Mouse (Mus musculus) adrenal gland, adult (tissue): ENCODE results near the gene Lpcat4.

Experiments
- DNase-seq, 2 experiments: peaks; one replicate each; pipeline ENCODE4 v3.0.0; 2022 to 2023; ENCODE audit warnings: low spot score in 1 of 2; ENCODE audit not compliant: inconsistent age in 2 of 2

Lpcat4 gene

DNA sequence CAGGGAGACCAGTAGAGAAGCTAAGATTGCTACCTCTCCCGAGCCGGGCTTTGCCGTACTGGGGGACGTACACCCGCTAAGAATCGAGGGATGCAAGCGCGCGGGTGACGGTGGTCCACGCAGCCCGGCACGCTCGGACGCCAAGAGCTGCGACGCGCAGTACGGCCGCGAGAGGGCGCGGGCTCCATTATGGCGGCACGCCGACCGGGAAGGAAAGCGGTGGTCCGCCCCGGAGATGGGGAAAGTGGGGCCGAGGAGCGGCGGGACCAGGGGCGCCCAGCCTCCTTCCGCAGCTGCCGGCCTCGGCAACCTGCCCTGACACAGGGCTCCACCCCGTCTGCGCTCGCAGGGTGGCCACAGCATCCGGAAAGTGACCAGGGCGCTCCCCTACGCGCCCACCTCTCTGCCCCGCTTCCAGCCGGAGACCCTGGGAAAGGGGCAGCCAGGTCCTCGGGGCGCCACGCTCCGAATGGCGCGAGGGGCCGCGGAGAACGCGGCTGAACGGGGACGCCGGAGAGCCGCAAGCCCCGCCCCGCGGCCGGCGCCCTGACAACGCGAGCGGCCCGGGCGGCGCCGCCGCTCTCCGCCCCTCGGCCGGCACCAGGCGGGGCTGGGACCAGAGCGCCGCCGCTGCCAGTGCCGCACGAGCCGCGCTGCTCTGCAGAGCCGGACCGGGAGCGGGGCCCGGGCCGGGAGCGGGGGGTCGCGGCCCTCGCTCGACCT lies at the start of gene Lpcat4:
Lpcat4 (plus strand) TSS at position 257 of the 723 bp plus-strand sequence.
- DNase-seq = peak; percentile 85 to 93

DNA sequence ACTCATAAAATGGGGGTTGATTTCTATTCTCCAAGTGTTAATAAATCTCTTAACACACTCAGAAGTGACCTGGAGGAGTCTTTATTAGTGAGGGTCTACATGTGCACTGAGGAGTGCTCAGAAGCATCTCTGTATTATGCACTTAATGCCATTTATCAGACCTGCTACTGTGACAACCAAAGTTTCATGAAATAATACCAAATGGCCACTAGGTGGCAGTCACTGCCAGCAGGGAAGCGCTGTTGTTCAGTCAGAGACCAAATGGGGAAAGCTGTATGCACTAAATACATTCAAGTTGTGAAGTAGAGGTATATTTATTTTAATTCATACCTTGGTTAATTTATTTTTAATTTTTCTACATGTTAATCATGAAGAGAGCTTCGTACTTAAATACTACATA lies 42.4 kb upstream of the Lpcat4 start:
- peak; percentile 18 to 72 for DNase-seq

DNA sequence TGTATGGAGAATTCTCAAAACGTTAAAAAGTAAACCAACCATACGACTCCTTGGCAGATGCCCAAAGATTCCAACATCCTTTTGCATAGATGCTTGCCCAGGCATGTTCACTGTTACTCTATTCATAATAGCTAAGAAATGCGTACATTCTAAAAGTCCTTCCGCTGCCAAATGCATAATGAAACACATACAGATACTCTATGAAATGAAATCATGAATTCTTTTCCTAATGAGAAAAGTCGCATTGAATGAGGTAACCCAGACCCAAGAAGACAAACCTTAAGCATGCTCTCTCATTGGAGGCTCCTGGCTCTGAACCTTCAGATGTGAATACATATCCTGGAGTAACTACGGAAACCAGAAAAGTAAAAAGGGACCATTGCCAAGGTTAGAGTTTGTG lies 36.2 kb upstream of the Lpcat4 start:
- no peak for DNase-seq

DNA sequence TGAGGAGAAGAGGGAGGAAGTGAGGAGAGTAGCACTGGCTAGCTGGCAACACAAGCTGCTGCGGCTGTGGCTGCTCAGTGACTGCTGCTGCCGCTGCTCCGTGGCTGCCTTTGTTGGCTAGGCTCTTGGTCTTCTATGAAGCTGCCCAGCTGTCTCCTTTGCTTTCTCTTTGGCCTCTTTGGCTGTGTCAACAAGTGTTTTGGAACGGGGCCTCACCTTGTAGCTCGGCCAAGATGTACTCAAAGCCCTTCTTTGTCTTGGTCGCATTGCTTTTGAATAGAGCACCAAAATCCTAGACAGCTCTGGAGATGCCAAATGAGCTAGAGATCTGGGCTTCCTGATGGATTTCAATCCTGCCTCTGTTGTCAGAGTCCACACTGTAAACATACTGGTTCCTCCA lies 29.1 kb upstream of the Lpcat4 start:
- DNase-seq = no peak

DNA sequence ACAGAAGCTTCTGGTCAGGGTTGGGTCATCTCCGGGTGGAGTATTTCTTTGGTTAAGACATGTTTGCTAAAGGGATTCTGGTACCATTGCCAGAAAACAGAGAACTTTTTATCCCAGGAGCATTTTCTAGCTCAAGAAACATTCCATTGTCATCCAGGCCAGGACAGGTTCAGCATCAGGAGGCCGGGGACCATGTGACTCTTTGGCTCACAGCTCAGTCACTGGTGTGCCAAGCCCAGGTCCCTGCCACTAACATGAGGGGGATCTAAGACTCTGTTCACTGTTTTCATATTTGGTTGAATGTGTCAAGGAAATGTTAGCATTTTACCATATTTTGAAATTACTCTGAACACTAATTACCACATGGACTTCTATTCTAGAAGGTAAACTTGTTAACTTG lies 28.6 kb upstream of the Lpcat4 start:
- no peak for DNase-seq

DNA sequence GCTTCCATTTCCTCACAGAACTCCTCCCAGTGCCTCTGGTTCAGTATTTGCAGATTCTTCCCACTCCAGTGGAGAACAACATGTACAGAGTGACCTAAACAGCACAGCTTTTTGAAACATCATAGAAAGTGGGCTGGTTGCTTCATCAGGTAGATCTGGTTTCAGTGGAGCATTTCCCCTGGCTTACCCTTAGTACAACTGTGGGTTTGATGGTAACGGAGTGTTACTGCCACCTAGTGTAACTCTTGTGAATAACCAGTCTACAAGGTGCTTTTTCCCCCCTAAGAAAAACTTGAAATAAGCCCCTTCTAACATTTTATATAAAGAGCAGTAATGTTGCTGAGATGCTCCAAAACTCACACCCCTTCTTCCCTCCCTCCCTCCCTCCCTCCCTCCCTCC lies 23.3 kb upstream of the Lpcat4 start:
- peak in 1 of 2 experiments; percentile 63 for DNase-seq

DNA sequence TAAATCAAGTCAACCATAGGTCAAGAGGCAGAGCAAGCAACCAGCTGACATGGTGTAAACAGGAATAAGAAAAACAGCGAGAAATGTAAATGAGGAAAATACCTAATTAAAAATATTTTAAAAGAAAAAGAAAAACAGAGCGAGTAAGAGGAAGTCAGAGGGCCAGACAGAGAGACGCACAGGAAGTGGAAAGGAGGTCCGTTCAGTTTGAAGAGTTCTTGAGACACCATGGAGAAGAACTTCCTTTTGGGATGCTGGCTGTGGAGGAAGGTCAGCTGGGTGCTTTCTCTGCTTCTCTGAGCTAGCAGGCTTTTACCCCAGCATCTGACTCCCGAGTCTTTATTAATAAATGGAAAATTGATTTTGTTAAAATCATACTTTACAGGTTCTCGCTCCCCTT lies 21.7 kb upstream of the Lpcat4 start:
- no peak for DNase-seq

DNA sequence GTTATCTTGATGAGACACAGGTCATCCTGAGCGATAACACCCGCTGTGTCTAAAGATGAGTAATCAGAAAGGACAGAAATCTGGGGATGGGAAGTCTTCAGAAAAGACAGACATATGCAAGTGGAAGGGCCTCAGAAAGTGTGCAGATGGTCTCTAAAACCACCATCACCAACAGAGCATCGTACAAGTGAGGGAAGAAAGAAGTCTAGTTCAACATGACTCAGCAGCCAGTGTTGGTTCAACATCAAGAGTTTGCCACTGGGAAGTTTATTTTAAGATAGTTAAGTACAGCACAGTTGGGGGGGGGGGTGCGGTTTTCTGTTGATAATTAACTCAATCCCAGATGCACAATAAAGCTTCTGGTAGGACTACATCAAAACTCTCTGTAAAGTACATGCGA lies 18.4 kb upstream of the Lpcat4 start:
- no peak for DNase-seq

DNA sequence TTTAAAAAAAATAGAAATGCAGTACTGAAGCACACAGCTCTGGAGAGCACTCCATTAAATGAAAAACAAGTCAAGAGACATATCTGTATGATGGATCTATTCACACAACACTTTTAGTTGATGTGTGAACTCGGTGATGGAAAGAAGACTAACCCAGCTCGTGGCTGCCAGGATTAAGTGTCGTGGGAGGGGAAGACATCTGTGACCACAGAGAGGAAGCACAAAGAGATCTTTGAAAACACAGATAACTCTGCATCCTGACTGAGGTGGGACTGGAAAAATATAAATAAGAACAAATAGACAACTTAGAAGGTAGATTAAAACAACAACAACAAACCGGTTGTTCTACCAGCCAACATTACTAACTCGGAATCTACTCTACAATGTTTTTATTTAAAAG lies 16.7 kb upstream of the Lpcat4 start:
- no peak for DNase-seq

DNA sequence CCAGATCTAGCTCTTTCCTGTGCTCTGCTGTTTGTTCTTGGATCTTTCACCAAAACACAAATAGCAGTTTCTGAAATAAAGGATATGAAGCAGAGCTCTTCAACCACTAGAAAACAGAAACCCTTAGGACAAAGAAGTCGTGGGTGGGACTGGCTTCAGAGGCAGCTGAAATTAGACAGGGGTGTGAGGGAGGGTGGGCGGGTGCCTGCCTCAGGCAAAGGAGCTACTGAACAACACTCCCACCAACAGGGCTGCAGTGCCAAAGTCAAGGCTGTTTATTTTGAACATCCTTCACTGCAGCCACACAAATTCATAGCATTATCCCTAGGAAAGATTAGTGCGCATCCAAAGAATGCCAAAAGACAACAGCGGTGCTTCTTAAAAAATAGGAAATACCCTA lies 14.9 kb upstream of the Lpcat4 start:
- DNase-seq = no peak

DNA sequence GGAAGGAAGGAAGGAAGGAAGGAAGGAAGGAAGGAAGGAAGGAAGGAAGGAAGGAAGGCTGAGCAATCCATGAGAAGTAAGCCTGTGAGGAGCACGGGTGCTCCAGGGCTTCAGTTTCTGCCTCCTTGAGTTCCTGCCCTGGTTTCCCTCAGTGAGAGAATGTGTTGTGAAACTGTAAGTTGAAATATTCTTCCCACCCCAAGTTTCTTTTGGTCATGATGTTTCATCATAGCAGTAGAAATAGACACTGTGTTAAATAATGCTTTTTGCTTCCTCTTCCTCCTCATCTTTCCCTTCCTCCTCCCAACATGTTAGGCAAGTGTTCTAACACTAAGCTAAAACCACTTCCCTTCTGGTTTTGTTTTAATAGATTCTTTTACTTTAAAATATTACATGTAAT lies 6.6 kb upstream of the Lpcat4 start:
- no peak for DNase-seq

DNA sequence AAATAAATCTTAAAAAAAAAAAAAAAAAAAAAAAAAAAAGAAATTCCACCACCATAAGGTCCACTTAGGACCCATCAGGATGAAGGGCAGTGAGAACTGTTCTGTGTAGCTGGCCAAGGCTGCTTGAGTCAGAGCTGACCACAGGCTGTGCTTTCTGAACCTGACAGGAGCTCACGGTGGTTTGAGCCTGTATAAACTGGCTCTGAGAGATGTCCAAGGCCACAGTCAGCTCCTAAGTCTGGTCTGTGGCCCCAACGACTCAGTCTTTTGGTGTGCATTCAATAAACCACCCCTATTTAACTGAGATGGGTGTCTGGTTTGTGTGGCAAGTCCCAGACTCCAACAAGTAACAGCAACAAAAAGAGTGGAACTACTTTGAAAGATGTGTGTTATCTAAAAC lies 2.6 kb upstream of the Lpcat4 start:
- DNase-seq = peak; percentile 50 to 51

DNA sequence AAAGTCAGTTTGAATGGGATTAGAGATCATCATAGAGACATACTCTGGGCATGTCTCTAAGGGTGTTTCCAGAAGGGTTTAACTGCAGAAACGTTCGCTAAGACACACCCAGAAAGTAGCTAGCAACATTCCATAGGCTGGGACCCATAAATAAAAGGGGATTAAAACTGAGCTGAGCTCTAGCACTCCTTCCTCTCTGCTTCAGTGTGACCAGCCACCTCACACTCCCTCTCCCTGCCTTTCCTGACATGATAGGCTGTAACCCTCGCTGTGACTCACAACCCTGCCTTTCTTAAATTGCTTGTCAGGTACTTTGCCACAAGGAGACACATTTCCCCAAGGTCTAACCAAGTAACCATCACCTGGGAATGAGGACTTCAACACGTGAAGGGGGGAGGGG lies 1.3 kb upstream of the Lpcat4 start:
- DNase-seq = peak in 1 of 2 experiments; percentile 46

DNA sequence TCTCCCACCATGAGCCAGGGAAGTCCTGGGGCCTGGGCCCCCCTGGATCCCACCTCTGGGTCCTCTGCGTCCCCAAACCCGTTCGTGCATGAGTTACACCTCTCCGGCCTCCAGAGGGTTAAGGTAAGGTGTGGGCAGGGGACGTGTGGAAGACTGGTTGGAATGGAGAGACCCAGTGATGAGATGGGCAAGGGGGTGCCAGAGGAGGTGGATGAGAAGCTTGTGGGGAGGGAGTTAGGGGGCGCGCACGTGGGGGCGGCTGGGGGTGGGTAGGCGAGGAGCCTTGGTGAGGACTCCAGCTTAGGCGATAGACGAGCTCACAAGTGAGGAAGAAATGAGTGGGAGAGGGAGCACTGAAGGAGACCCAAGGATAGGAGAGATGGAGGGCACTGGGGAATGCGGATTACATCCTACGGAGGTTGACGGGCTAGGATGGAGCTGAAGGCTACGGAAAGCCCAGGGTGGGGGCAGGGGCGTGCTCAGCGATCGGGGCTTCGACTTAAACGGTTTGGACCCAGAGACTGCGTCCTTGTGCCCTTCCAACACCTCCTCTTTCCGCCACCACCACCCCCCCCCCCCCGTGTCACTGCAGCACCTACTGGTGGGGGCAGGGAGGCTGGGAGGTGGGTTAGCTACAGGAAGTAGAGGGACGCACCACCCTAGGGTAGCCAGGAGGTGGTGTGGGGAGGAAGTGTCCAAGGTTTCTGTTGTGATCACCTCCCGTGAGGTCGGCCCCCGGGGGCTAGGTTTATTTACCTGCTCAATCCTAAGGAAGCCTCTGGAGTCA lies 860 bp downstream of the Lpcat4 start:
- DNase-seq = peak in 1 of 2 experiments; percentile 45

DNA sequence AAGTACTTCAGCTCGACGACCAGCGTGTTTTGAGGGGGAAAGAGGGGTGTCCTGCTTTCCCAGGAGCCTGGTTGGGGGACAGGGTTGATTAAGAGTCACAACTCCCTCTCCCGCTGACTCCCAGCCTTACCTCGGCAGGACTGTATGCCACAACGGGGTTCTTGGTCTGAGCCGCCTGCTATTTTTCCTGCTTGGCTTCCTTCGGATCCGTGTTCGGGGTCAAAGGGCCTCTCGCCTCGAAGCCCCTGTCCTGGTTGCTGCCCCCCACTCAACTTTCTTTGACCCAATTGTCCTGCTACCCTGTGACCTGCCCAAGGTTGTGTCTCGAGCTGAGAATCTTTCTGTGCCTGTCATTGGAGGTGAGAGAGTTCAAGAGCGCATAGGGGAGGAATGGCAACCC lies 2.5 kb downstream of the Lpcat4 start:
- DNase-seq = no peak

DNA sequence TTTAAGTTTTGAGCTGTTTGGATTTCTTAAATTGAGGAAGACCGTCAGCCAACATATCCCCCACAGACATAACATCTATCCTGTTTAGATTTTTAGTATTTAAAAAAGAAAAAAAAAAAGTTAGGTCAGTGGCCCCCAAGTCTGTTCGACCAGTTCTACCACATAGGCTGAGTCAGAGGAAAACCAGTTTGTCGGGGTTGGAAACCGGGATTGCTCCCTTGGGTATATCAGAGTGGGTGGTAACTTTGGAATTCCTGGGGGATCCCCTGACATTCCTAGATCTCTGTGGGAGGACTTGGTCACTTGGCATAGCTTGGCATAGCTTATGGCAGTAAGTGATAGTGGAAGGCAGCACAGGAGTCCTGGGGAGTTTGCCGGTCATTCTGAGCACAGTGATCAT lies 6.0 kb downstream of the Lpcat4 start:
- DNase-seq = no peak

DNA sequence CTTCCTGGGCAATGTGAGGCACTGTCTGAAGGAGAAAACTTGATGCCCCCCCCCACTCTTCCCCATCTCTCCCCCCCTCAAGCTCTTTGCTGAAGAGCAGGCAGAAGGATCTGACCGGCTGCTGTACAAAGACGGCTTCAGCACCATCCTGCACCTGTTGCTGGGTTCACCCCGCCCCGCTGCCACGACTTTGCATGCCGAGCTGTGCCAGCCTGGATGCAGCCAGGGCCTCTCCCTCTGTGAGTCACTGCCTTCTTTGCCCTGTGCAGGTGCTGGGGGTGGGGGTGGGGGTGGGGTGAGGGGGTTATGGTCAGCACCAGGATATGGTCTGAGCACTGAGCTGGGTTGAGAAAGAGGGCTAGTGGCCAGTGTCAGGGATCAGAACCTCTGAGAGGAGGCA lies 6.9 kb downstream of the Lpcat4 start:
- DNase-seq = no peak

DNA sequence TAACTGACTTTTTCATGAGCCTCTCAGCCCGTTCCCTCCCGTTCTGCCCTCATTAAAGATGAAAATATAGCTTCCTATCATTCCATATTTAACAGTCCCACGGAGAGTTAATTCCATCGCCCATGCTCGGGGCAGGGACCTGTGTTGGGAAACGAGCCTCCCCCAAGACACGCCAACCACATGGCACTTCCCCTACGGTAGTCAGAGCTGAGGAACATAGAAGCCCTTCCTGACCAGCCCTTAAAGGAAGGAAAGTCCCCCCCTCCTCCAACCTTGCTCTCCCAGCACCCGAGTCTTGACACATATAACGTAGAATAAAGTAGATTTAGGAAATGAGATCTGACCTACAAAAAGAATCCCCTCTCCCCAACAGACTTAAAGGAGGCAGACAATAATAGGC lies 8.1 kb downstream of the Lpcat4 start:
- DNase-seq = no peak

DNA sequence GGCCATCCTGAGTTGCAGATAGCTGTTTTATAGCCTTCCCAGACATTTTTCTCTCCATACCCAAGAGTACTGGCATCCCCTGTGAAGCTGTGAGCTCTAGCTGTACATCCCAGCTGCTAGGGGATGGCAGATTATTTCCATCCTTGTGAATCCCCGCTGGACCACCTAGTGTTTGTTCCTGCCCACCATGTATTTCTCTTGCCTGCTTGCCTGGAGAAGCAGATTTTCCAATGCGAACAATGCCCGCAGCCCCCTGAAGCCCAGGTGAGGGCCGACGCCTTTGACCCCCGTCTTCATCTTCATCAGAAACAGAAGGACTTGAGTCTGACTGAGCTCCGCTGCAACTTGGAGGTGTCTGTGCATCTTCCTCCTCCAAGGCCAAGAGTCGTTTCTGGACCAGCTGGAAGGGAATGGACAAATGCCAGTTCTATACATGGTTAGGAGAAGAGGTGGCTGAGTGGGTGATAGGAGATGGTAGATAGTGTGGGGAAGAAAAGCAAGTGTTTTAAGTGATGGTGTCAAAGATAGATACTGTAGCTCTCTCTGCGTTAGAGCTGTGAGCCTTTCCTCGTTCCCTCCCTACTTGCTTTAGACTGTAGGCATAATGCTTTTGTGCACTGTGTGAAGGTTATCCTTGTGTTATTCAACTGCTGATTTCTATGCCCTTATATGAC lies 10.6 kb downstream of the Lpcat4 start:
- no peak for DNase-seq

DNA sequence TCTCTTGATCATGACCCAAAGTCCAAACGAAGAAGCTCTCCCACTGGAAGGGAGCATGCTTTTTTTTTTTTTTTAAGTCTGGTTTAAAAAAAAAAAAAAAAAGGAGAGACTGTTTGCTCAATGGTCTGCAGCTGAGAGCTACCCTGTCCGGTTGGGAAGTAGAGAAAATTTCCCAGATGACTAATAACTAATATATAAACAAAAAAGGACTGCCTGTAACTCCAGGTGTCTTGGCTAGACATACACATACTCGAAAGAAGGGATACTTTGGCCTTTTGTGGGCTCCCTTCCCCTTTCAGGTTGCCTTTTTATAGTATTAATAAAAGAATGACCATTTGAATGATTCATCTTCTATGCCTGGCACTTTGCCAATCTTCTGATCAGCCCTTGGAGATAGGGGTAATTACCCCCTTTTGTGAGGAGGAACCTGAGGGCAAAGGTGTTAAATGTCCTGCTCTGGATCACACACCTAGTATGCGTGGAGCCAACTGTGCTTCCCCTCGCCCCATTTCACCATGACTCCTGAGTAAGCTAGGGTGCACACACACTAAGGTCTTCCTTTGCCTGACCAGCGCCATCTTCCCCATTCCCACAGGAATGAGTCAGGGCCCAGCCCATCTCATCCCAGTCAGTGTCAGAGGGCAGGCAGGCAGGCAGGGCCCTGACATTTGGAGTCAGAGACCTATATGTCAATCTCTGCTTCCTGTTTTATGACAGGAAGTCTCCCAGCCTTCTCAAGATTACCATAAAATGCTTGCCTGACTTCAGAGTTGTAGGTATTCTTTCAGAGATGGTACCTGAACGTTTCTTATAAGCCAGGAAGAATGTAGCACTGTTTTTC lies 15.6 kb downstream of the Lpcat4 start:
- DNase-seq = peak; percentile 39 to 75
